Mouse (Mus musculus) frontal cortex, postnatal 10 days (tissue): ENCODE measurements around the gene Pom121l2.

Source experiments
- DNase-seq, 2 experiments: peaks; one replicate each; pipeline ENCODE4 v3.0.0; 2022; ENCODE audit warnings: low spot score in 2 of 2, mixed read lengths in 1 of 2

The Pom121l2 gene

GRCm38 (mm10) chr13:22019934-22020835 is 39.2 kb downstream of the Pom121l2 start:
- DNase-seq: no peak

GRCm38 (mm10) chr13:22020901-22021339 is 39.9 kb downstream of the Pom121l2 start:
- peak in 1 of 2 experiments; percentile 28 for DNase-seq

GRCm38 (mm10) chr13:22021581-22021980 is 40.6 kb downstream of the Pom121l2 start:
- no peak for DNase-seq

GRCm38 (mm10) chr13:22022241-22022640 is 41.2 kb downstream of the Pom121l2 start:
- peak in 1 of 2 experiments; percentile 66 for DNase-seq

GRCm38 (mm10) chr13:22026058-22027031 is 45.4 kb downstream of the Pom121l2 start:
- DNase-seq: peak in 1 of 2 experiments; percentile 82

GRCm38 (mm10) chr13:22028673-22029460 is 47.9 kb downstream of the Pom121l2 start:
- peak; percentile 79 to 89 for DNase-seq

GRCm38 (mm10) chr13:22029928-22030327 is 48.9 kb downstream of the Pom121l2 start:
- DNase-seq: no peak

- no peak for DNase-seq
These were observed 49.5 kb downstream of the Pom121l2 start for GRCm38 (mm10) chr13:22030493-22030892.

- no peak for DNase-seq
These were observed 52.9 kb downstream of the Pom121l2 start for GRCm38 (mm10) chr13:22033741-22034442.

GRCm38 (mm10) chr13:22034443-22035266 is 53.7 kb downstream of the Pom121l2 start:
- DNase-seq: no peak

- DNase-seq: peak; percentile 80 to 81
These were observed 54.5 kb downstream of the Pom121l2 start, which contains the start of the genes Hist1h2ah and Hist1h2bk for GRCm38 (mm10) chr13:22035267-22036148. Gene Hist1h2ah, minus strand, starts transcription at chr13:22035568. Gene Hist1h2bk, plus strand, starts transcription at chr13:22035870.

GRCm38 (mm10) chr13:22036149-22036956 is 55.4 kb downstream of the Pom121l2 start:
- no peak for DNase-seq

GRCm38 (mm10) chr13:22036986-22037385 is 56.0 kb downstream of the Pom121l2 start:
- DNase-seq: no peak

- no peak for DNase-seq
These were observed 56.4 kb downstream of the Pom121l2 start for GRCm38 (mm10) chr13:22037415-22037814.
